Mouse (Mus musculus): ENCODE measurements around the gene Prelid3b.

- TF ChIP-seq CTCF (IDR thresholded peaks at IDR 0.05): no peak
- no peak for TF ChIP-seq EP300 (IDR thresholded peaks at IDR 0.05)
These were observed 51.8 kb downstream of the Prelid3b start for GRCm38 (mm10) chr2:174421107-174421506.

Data from lung, postnatal 0 days (tissue).